Mouse (Mus musculus): Measurements from ENCODE around the gene Tnik.
A peak's percentile ranks its signal among the peaks of the same experiment; 100 is the strongest.

Tnik gene

GRCm38 (mm10) chr3:28263948-28264840, 1.2 kb downstream of the Tnik start:
- DNase-seq (ENCODE audit: low spot score in 2 of 2): peak; percentile 39 to 57

GRCm38 (mm10) chr3:28264841-28265150, 1.8 kb downstream of the Tnik start:
- DNase-seq (ENCODE audit: low spot score in 2 of 2): no peak

- DNase-seq (ENCODE audit: low spot score in 2 of 2): peak; percentile 50
Observed at GRCm38 (mm10) chr3:28265183-28265582, 2.2 kb downstream of the Tnik start.

GRCm38 (mm10) chr3:28265656-28266055, 2.6 kb downstream of the Tnik start:
- no peak for DNase-seq (ENCODE audit: low spot score in 2 of 2)

GRCm38 (mm10) chr3:28267211-28267610, 4.2 kb downstream of the Tnik start:
- no peak for DNase-seq (ENCODE audit: low spot score in 2 of 2)

- DNase-seq (ENCODE audit: low spot score in 2 of 2): no peak
Observed at GRCm38 (mm10) chr3:28269716-28270115, 6.7 kb downstream of the Tnik start.

- no peak for DNase-seq (ENCODE audit: low spot score in 2 of 2)
Observed at GRCm38 (mm10) chr3:28271884-28272283, 8.9 kb downstream of the Tnik start.

- DNase-seq (ENCODE audit: low spot score in 2 of 2): no peak
Observed at GRCm38 (mm10) chr3:28274763-28275162, 11.7 kb downstream of the Tnik start.

- no peak for DNase-seq (ENCODE audit: low spot score in 2 of 2)
Observed at GRCm38 (mm10) chr3:28289693-28290092, 26.7 kb downstream of the Tnik start.

GRCm38 (mm10) chr3:28301378-28301777, 38.4 kb downstream of the Tnik start:
- no peak for DNase-seq (ENCODE audit: low spot score in 2 of 2)

- no peak for DNase-seq (ENCODE audit: low spot score in 2 of 2)
Observed at GRCm38 (mm10) chr3:28303915-28304314, 40.9 kb downstream of the Tnik start.

- DNase-seq (ENCODE audit: low spot score in 2 of 2): no peak
Observed at GRCm38 (mm10) chr3:28306852-28307251, 43.8 kb downstream of the Tnik start.

GRCm38 (mm10) chr3:28314438-28314837, 51.4 kb downstream of the Tnik start:
- no peak for DNase-seq (ENCODE audit: low spot score in 2 of 2)

- no peak for DNase-seq (ENCODE audit: low spot score in 2 of 2)
Observed at GRCm38 (mm10) chr3:28317339-28317738, 54.3 kb downstream of the Tnik start.

GRCm38 (mm10) chr3:28321635-28322034, 58.6 kb downstream of the Tnik start:
- no peak for DNase-seq (ENCODE audit: low spot score in 2 of 2)

GRCm38 (mm10) chr3:28325613-28326233, 62.7 kb downstream of the Tnik start:
- DNase-seq (ENCODE audit: low spot score in 2 of 2): no peak

GRCm38 (mm10) chr3:28332316-28332715, 69.3 kb downstream of the Tnik start:
- DNase-seq (ENCODE audit: low spot score in 2 of 2): no peak

- DNase-seq (ENCODE audit: low spot score in 2 of 2): no peak
Observed at GRCm38 (mm10) chr3:28333869-28334268, 70.9 kb downstream of the Tnik start.

GRCm38 (mm10) chr3:28334547-28334946, 71.5 kb downstream of the Tnik start:
- no peak for DNase-seq (ENCODE audit: low spot score in 2 of 2)

- DNase-seq (ENCODE audit: low spot score in 2 of 2): no peak
Observed at GRCm38 (mm10) chr3:28340071-28340470, 77.1 kb downstream of the Tnik start.

- no peak for DNase-seq (ENCODE audit: low spot score in 2 of 2)
Observed at GRCm38 (mm10) chr3:28343204-28343603, 80.2 kb downstream of the Tnik start.

- DNase-seq (ENCODE audit: low spot score in 2 of 2): no peak
Observed at GRCm38 (mm10) chr3:28343661-28344060, 80.6 kb downstream of the Tnik start.

- DNase-seq (ENCODE audit: low spot score in 2 of 2): no peak
Observed at GRCm38 (mm10) chr3:28345446-28345845, 82.4 kb downstream of the Tnik start.
